Mouse (Mus musculus) left cerebral cortex, adult 11 months (tissue): ENCODE measurements at regions not wholly inside any gene's neighbourhood (a gene's known extent, or its start where the extent isn't known, plus 50 kb on each side); places are given as distances from the start of the nearest gene placed in this dataset.

Experiments used
- DNase-seq: peaks from one replicate; pipeline ENCODE4 v3.0.0; 2022; ENCODE audit warnings: low spot score

- no peak for DNase-seq
Observed at GRCm38 (mm10) chr14:76822766-76823325, 213.7 kb upstream of the Ccdc122 start.

GRCm38 (mm10) chr14:76821892-76822291 is 214.7 kb upstream of the Ccdc122 start:
- DNase-seq = no peak

GRCm38 (mm10) chr14:76821484-76821883 is 215.1 kb upstream of the Ccdc122 start:
- DNase-seq = no peak

GRCm38 (mm10) chr14:76820989-76821388 is 215.6 kb upstream of the Ccdc122 start:
- DNase-seq = no peak

GRCm38 (mm10) chr14:76819690-76820089 is 216.9 kb upstream of the Ccdc122 start:
- DNase-seq = peak; percentile 72

- no peak for DNase-seq
Observed at GRCm38 (mm10) chr14:76818256-76819010, 218.1 kb upstream of the Ccdc122 start.

- no peak for DNase-seq
Observed at GRCm38 (mm10) chr14:76817189-76817772, 219.3 kb upstream of the Ccdc122 start.

GRCm38 (mm10) chr14:76816666-76817065 is 219.9 kb upstream of the Ccdc122 start:
- no peak for DNase-seq

- DNase-seq = no peak
Observed at GRCm38 (mm10) chr14:76812155-76812875, 224.3 kb upstream of the Ccdc122 start.

GRCm38 (mm10) chr14:76810697-76811589 is 225.6 kb upstream of the Ccdc122 start:
- DNase-seq = no peak

GRCm38 (mm10) chr14:76810041-76810440 is 226.5 kb upstream of the Ccdc122 start:
- no peak for DNase-seq

- no peak for DNase-seq
Observed at GRCm38 (mm10) chr14:76809411-76809810, 227.2 kb upstream of the Ccdc122 start.

- DNase-seq = no peak
Observed at GRCm38 (mm10) chr14:76805151-76805785, 231.3 kb upstream of the Ccdc122 start.

- no peak for DNase-seq
Observed at GRCm38 (mm10) chr14:76804447-76805150, 232.0 kb upstream of the Ccdc122 start.

GRCm38 (mm10) chr14:76800181-76800580 is 236.4 kb upstream of the Ccdc122 start:
- DNase-seq = no peak

GRCm38 (mm10) chr14:76799741-76800140 is 236.8 kb upstream of the Ccdc122 start:
- no peak for DNase-seq

- no peak for DNase-seq
Observed at GRCm38 (mm10) chr14:76798925-76799428, 237.6 kb upstream of the Ccdc122 start.

GRCm38 (mm10) chr14:76798488-76798887 is 238.1 kb upstream of the Ccdc122 start:
- no peak for DNase-seq

- no peak for DNase-seq
Observed at GRCm38 (mm10) chr14:76797518-76797917, 239.1 kb upstream of the Ccdc122 start.

GRCm38 (mm10) chr14:76791811-76792571 is 235.3 kb upstream of the Serp2 start:
- peak; percentile 51 for DNase-seq
